Mouse (Mus musculus): ENCODE data around the gene Nutm2. TPM values are rescaled to one million over a fixed set of nuclear protein-coding genes. Genes with fewer than 3 reads are reported as not detected.
A peak's percentile ranks its signal among the peaks of the same experiment; 100 is the strongest.
"Not testable (repeated sequence)": the region's sequence is repeated elsewhere in the genome, so short reads cannot be mapped to it uniquely, and the experiment has no call there.

Nutm2 gene
- polyA plus RNA-seq, 1 experiment from 2014 or later, result not detected

DNA sequence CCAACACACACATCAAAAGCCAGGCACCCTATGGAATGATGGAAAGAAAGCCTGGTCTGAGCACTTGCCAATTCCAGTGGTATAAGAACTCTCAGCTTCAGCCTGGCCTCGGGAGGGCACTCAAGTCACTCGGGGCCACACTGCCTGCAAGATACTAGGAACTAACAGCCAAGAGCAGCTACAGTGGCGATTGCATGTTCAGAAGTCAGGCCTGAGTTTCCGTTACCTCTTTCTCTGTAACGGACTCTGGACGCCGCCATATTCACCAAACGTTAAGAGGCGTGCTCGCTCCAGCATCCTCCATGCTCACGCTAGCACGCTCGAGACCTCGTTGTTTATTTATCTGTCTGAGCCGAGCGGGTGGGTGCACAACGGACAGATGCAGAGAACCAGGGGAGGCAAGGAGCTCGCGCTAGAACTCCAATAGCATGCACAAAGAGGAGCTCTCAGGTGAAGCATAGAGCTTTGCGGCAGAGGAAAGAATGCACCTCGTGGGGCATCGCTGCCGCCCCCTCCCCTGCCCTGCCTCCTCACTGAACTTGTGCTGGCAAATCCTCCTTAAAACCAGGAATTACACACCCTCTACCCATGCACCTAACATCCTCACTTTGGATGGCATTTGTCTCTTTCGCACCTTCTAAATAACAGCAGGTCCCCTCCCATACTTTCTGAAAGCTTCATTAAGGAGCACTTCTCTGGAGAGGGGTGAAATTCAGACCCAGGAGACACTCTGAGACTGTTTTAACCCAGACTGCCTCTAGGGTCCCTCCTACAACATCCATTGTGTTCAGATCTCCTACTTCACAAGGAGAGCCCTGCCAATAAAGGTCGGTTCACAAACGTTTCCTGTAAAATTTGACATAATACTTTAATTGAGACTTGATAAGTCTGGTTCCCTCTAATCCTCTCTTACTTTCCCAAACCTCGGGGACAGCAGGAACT lies 2.2 kb upstream of the Nutm2 start:
- Histone ChIP-seq H3K27ac (no peak overlapping the region), H3K27me3 (no peaks in the 10 kb centered on the region), H3K9me3 (no peaks in the 10 kb centered on the region), H3K4me1 (replicated peaks) (no peaks in the 10 kb centered on the region), H3K4me3 (replicated peaks) (peak overlapping the region; percentile 19), H3K9ac (replicated peaks) (0 out of 2 replicates have a peak overlapping the region, but pooled peaks have one; percentile 28), H3K4me2 (replicated peaks) (peak overlapping the region; percentile 37), H3K36me3 (no peaks in the 10 kb centered on the region)
- 44% methylated on average over 27 of the region's 27 CpGs for WGBS
- ATAC-seq, result no peak

- not testable (repeated sequence) for H3K27ac ChIP-seq; ATAC-seq; H3K36me3 ChIP-seq; H3K4me2 ChIP-seq (replicated peaks); H3K27me3 ChIP-seq; H3K9ac ChIP-seq (replicated peaks); H3K4me3 ChIP-seq (replicated peaks); H3K9me3 ChIP-seq; H3K4me1 ChIP-seq (replicated peaks)
Measured at GRCm38 (mm10) chr13:50488510-50488909, 21.4 kb downstream of the Nutm2 start.

DNA sequence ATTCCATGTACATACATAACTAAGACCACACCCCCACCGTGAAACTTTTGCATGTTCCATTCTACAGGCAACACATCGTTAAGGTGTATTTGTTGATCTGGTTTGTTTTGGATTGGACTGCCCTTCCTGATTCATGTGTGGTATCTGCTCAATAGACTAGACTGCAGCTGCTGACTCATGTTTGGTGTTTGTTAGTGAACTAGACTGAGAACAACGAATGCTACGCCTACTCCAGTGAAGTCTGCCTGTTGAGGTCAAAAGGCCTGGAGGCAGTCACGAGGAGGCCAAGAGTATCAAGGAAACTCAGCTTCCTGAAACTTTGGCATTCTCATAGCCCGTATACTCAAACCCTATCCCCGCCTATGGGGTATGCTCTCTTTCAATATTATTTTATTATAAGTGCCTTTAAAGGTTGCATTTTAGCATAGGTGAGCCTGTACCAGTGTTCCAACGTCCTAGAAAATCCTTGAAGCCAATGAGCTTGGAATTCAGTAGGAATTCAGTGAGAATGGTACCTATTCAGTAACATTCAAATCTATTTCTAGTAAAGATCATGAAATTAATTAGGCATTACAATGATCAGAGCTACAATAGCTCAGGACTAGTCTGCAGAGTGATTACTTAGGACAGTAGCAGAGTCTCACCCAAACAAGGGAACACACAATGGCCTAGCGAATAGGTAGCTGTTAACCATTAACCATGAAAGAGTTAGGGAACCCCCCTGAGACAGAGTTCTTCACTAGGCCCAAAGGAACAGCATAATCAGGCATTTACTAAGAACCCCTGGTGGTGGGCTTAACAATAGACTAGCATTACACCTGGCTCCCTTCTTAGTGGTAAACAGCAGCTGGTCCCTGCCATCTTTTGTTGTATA lies 43.6 kb downstream of the Nutm2 start:
- WGBS, result 89% methylated on average over 9 of the region's 9 CpGs
- not testable (repeated sequence) for H3K9me3 ChIP-seq; H3K4me2 ChIP-seq (replicated peaks); H3K9ac ChIP-seq (replicated peaks); H3K4me3 ChIP-seq (replicated peaks); H3K4me1 ChIP-seq (replicated peaks); ATAC-seq; H3K36me3 ChIP-seq; H3K27me3 ChIP-seq; H3K27ac ChIP-seq

Other genes starting within 250 kb of the Nutm2 start
- gene Gm906, start 217.0 kb upstream of the Nutm2 start, polyA plus RNA-seq (2015; fragmentation: Nextera tagmentation; extraction: Ambion mirVana), result not detected in 2 replicates
- gene Fbxw17, start 49.4 kb upstream of the Nutm2 start, polyA plus RNA-seq (2015; fragmentation: Nextera tagmentation; extraction: Ambion mirVana), result 33.2 and 38.0 TPM in 2 replicates
- gene Gm47429, start 23.4 kb upstream of the Nutm2 start, polyA plus RNA-seq (2015; fragmentation: Nextera tagmentation; extraction: Ambion mirVana), result not detected in 2 replicates
- gene Gm904, start 175.9 kb downstream of the Nutm2 start, polyA plus RNA-seq (2015; fragmentation: Nextera tagmentation; extraction: Ambion mirVana), result not detected in 2 replicates
- not detected in 2 replicates for gene Gm8765, start 231.0 kb downstream of the Nutm2 start, polyA plus RNA-seq (2015; fragmentation: Nextera tagmentation; extraction: Ambion mirVana)

All from midbrain, embryonic 13.5 days (tissue).